Mouse (Mus musculus) testis, postnatal 14 days (tissue): ENCODE measurements around the gene Ammecr1.

Experiments used
- DNase-seq: peaks from one replicate; pipeline ENCODE4 v3.0.0; 2021; ENCODE audit warnings: low spot score

The Ammecr1 gene

GRCm38 (mm10) chrX:142828184-142828908, 138.2 kb downstream of the Ammecr1 start:
- no peak for DNase-seq

GRCm38 (mm10) chrX:142827644-142828043, 138.9 kb downstream of the Ammecr1 start:
- no peak for DNase-seq

GRCm38 (mm10) chrX:142825309-142825708, 141.2 kb downstream of the Ammecr1 start:
- DNase-seq: no peak

- no peak for DNase-seq
Measured at GRCm38 (mm10) chrX:142821846-142822245, 144.7 kb downstream of the Ammecr1 start.

GRCm38 (mm10) chrX:142821239-142821638, 145.3 kb downstream of the Ammecr1 start:
- DNase-seq: no peak

- no peak for DNase-seq
Measured at GRCm38 (mm10) chrX:142818057-142818682, 148.4 kb downstream of the Ammecr1 start.

- no peak for DNase-seq
Measured at GRCm38 (mm10) chrX:142813146-142813545, 153.4 kb downstream of the Ammecr1 start.

- no peak for DNase-seq
Measured at GRCm38 (mm10) chrX:142808411-142808810, 158.1 kb downstream of the Ammecr1 start.

GRCm38 (mm10) chrX:142806620-142807061, 159.9 kb downstream of the Ammecr1 start:
- DNase-seq: no peak

GRCm38 (mm10) chrX:142806126-142806525, 160.4 kb downstream of the Ammecr1 start:
- no peak for DNase-seq

GRCm38 (mm10) chrX:142804596-142804995, 161.9 kb downstream of the Ammecr1 start:
- DNase-seq: no peak
